Mouse (Mus musculus): Measurements from ENCODE around the gene Padi4. TPM values are rescaled to one million over a fixed set of nuclear protein-coding genes. Genes with fewer than 3 reads are reported as not detected.

The Padi4 gene
- total and polyA plus RNA-seq, 3 experiments, result 0.02 TPM; not detected in 2

DNA sequence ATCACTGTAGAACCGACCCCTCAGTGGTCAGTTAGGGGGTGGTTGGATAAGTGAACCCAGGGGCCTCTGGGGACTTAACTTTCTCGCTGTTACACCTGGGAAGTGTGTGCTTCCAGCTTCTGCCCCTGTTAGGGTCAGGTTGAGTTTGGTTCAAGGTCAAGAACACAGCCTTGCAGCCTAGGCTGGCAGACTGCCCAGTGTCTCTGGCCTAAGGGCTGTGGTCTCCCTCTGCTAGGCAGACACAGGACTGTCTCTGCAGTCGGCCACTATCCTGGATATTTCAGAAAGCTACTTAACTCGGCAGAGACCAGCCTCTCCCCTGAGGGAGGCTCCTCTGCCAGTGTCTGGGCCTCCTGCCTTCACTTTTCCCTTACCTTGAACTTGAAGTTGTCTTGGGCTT lies 69.9 kb downstream of the Padi4 start:
- H3K36me3 ChIP-seq (replicated peaks), result peaks cover 62% of the 10 kb centered on the region
- DNase-seq (ENCODE audit: low spot score), result no peak
- ATAC-seq (ENCODE audit: extremely low read depth, insufficient number of reproducible peaks, low FRiP score, poor library complexity, severe bottlenecking), result no peak
- no peaks in the 10 kb centered on the region for H3K9me3 ChIP-seq (replicated peaks)
- H3K27me3 ChIP-seq (ENCODE audit: insufficient read depth, low read length), result no peaks in the 10 kb centered on the region
- TF ChIP-seq CTCF (IDR thresholded peaks at IDR 0.05; ENCODE audit: low read depth, low read length), result no peak
- no peak for TF ChIP-seq POLR2AphosphoS5 (IDR thresholded peaks at IDR 0.05; ENCODE audit: insufficient replicate concordance, low read depth, low read length)
- TF ChIP-seq TAL1 (conservative IDR thresholded peaks at IDR 0.05; ENCODE audit: low read depth, low read length), result no peak
- no peak for TF ChIP-seq GATA1 (IDR thresholded peaks at IDR 0.05; ENCODE audit: borderline replicate concordance, low read length)
- TF ChIP-seq GATA2 (IDR thresholded peaks at IDR 0.05; ENCODE audit: borderline replicate concordance, low read depth, low read length), result no peak
- peaks cover 69% of the 10 kb centered on the region for H3K4me1 ChIP-seq (ENCODE audit: insufficient read depth, low read depth, low read length)
- H3K4me3 ChIP-seq (ENCODE audit: low read depth, low read length), result peak overlapping the region; percentile 79

DNA sequence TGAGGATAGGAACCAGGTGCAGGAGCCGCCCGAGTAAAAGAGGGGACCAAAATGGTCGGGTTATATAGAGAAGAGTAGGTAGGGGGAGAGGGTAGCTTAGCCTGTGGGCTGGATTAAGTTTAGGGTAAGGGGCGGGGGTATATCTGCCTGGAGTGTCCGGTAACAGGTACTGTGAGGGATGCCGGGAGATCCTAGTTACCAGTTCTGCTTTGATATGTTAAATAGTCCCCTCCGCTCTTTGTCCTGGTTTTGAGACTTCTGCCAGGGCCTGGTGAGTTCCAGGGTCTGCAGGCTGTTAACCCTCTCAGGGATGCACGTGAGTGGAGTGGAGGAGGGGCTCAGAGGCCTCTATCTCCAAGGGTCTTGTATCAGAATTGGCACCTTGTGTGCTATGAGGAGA lies 70.4 kb downstream of the Padi4 start:
- no peak for DNase-seq (ENCODE audit: low spot score)
- TF ChIP-seq GATA1 (IDR thresholded peaks at IDR 0.05; ENCODE audit: borderline replicate concordance, low read length), result no peak
- no peaks in the 10 kb centered on the region for H3K9me3 ChIP-seq (replicated peaks)
- no peaks in the 10 kb centered on the region for H3K27me3 ChIP-seq (ENCODE audit: insufficient read depth, low read length)
- H3K36me3 ChIP-seq (replicated peaks), result peaks cover 57% of the 10 kb centered on the region
- H3K4me3 ChIP-seq (ENCODE audit: low read depth, low read length), result peak overlapping the region; percentile 79
- no peak for ATAC-seq (ENCODE audit: extremely low read depth, insufficient number of reproducible peaks, low FRiP score, poor library complexity, severe bottlenecking)
- peaks cover 69% of the 10 kb centered on the region for H3K4me1 ChIP-seq (ENCODE audit: insufficient read depth, low read depth, low read length)

DNA sequence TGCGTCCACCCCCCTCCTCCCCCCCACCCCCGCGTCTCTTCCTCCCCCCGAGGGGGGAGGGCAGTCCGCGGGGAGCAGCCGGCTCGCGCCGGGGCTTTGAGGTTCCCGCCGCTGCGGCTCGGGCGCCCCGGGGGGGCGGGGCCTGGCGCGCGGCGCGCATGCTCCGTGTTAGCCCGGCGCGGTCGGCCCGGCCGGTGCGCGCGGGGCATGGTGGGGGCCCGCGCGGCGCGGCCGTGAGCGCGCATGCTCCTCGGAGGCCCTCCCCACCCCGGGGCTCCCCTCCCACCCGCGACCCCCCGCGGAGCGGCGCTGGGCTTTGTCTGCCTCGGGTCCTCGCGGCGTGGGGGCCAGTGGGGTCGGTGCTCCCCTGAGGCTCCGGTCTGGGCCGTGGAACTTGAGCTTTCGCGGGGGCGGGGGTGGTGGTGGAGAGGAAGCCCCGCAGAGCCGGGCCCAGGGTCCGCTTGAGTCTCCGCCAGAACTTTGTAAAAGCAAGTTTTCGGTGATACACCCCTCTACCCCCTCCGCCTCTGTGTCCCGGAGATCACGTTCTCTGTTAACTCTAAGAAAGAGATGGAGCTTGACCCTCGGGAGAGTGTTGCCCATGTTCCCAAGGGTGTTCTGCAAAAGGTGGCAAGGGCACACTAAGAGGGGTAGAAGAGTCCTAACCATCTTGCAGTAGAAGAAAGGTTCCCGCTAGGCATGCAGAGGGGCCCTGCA lies 71.3 kb downstream of the Padi4 start:
- no peak for TF ChIP-seq GATA2 (IDR thresholded peaks at IDR 0.05; ENCODE audit: borderline replicate concordance, low read depth, low read length)
- ATAC-seq (ENCODE audit: extremely low read depth, insufficient number of reproducible peaks, low FRiP score, poor library complexity, severe bottlenecking), result no peak
- Histone ChIP-seq H3K27me3 (ENCODE audit: insufficient read depth, low read length) (no peaks in the 10 kb centered on the region), H3K4me3 (ENCODE audit: low read depth, low read length) (peak overlapping the region; percentile 79), H3K9me3 (replicated peaks) (no peaks in the 10 kb centered on the region), H3K36me3 (replicated peaks) (peaks cover 48% of the 10 kb centered on the region), H3K4me1 (ENCODE audit: insufficient read depth, low read depth, low read length) (peaks cover 68% of the 10 kb centered on the region)
- DNase-seq (ENCODE audit: low spot score), result peak; percentile 94

DNA sequence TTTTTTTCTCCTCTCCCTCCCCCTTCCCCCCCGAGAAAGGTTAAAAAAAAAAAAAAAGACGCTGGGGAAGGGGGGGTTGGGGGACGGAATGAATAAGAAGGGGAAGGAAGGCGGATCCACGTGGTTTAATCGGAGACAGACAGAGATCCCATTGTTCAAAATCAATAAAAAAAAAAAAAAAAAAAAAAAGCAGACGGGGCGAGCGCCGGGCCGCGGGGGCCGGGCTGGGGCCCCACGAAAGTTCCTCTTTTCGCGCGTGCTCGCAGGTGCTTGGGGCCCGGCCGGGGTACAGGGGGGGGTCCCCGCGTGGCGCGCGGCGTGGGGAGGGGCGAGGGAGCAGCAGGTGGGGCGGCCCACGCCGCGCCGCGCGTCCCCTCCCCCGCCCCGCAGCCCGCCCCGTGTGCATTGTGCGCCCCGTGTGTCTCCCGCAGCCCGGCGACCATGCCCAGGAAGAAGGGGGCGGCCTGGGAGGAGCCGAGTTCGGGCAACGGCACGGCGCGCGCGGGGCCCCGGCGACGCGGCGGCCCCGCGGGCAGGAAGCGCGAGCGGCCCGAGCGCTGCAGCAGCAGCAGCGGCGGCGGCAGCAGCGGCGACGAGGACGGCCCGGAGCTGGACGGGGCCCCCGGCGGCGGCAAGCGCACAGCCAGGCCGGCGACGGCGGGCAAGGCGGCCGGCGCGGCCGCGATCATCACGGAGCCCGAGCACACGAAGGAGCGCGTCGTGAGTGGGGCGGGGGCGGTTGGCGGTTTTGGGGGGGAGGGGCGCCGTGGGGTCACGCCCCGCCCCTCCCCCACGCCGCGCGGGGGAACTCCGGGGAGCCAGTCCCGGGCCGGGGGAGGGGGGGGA lies 72.1 kb downstream of the Padi4 start:
- ATAC-seq (ENCODE audit: extremely low read depth, insufficient number of reproducible peaks, low FRiP score, poor library complexity, severe bottlenecking), result no peak
- no peaks in the 10 kb centered on the region for H3K9me3 ChIP-seq (replicated peaks)
- TF ChIP-seq CTCF (IDR thresholded peaks at IDR 0.05; ENCODE audit: low read depth, low read length), result no peak
- TF ChIP-seq POLR2AphosphoS5 (IDR thresholded peaks at IDR 0.05; ENCODE audit: insufficient replicate concordance, low read depth, low read length), result no peak
- no peak for TF ChIP-seq GATA2 (IDR thresholded peaks at IDR 0.05; ENCODE audit: borderline replicate concordance, low read depth, low read length)

DNA sequence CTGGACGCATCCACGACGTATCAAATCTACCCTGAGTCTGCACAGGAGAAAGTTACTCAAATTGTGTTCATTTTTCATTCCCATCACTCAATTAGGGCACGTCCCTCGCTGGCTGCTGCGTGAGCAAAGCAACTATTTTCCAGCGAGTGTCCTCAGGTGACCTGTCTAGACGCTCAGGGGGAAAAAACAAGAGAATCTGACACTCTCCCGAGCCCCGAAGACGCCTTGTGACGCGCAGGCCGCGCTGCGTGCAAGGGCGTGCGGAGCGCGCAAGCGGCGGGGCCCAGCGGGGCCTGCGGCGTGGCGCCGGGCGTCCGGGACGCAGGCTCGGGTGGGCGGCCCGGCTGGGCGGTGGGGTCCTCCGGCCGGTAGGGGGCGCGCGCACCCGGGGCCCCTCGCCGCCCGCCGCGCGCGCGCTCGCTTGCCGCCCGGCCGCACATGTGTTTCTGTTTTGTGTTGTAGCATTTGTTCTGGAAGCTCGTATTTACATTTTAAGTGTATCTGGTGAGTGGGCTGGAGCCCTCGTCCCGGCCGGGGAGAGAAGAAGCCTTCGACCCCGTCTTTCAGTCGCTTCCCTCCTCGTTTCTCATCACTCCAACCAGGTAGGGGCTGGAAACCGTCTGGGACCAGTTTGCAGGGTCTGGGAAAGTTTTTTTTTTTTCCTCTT lies 72.9 kb downstream of the Padi4 start:
- ATAC-seq (ENCODE audit: extremely low read depth, insufficient number of reproducible peaks, low FRiP score, poor library complexity, severe bottlenecking), result peak; percentile 26
- Histone ChIP-seq H3K36me3 (replicated peaks) (peaks cover 34% of the 10 kb centered on the region), H3K4me3 (ENCODE audit: low read depth, low read length) (peak overlapping the region; percentile 79), H3K9me3 (replicated peaks) (no peaks in the 10 kb centered on the region), H3K27me3 (ENCODE audit: insufficient read depth, low read length) (no peaks in the 10 kb centered on the region), H3K4me1 (ENCODE audit: insufficient read depth, low read depth, low read length) (peaks cover 62% of the 10 kb centered on the region)
- DNase-seq (ENCODE audit: low spot score), result peak; percentile 88
- TF ChIP-seq CTCF (IDR thresholded peaks at IDR 0.05; ENCODE audit: low read depth, low read length) (peak; percentile 23; the same call in 1 of the 2 replicates), GATA1 (IDR thresholded peaks at IDR 0.05; ENCODE audit: borderline replicate concordance, low read length) (no peak)

More for the DNA sequence above, 72.1 kb downstream of the Padi4 start:
- peaks cover 63% of the 10 kb centered on the region for H3K4me1 ChIP-seq (ENCODE audit: insufficient read depth, low read depth, low read length)
- H3K36me3 ChIP-seq (replicated peaks), result peaks cover 40% of the 10 kb centered on the region
- peak; percentile 49 for DNase-seq (ENCODE audit: low spot score)
- H3K4me3 ChIP-seq (ENCODE audit: low read depth, low read length), result peak overlapping the region; percentile 79
- no peaks in the 10 kb centered on the region for H3K27me3 ChIP-seq (ENCODE audit: insufficient read depth, low read length)

DNA sequence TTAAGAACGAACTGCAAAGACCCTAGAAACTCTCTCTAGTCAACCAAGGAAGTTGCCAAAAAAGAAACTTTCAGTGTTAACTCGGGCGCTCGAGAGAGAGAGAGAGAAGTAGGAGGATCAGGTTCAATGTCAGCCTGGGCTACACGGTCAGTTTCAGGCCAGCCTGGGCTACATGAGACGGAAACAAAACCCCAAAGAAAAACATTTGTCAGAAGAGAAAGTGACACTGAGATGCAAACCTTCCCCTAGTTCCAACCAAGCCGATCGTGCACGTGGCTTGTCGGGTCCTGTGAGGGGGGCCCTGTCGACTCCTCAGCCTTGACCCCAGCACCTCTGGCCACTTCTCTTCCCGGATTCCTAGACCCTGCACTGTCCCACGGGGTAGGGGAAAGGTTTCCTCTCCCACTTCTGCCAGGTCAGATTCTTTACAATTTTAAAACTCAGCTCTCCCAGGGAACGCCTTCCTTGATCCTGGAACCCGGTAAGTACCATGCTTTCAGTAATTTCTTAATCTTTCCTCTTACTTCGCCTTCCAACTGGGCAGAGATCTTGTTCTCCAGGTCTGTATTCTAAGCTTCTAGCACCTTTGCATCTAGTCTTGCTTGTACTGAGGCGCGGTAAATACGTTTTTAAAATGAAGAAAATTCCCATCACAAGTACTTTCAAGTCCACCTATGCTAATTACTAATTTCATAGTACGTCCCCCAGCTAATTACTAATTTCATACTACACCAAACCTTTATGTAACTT lies 73.6 kb downstream of the Padi4 start, which contains the start of gene Rcc2:
TSS of gene Rcc2 (plus strand) at position 273 of the 750 bp plus-strand sequence.
- DNase-seq (ENCODE audit: low spot score) (no peak), ATAC-seq (ENCODE audit: extremely low read depth, insufficient number of reproducible peaks, low FRiP score, poor library complexity, severe bottlenecking) (no peak)
- no peak for TF ChIP-seq POLR2AphosphoS5 (IDR thresholded peaks at IDR 0.05; ENCODE audit: insufficient replicate concordance, low read depth, low read length)
- no peak for TF ChIP-seq CTCF (IDR thresholded peaks at IDR 0.05; ENCODE audit: low read depth, low read length)
- no peak for TF ChIP-seq TAL1 (conservative IDR thresholded peaks at IDR 0.05; ENCODE audit: low read depth, low read length)
- Histone ChIP-seq H3K4me3 (ENCODE audit: low read depth, low read length) (peak within 1 kb of the TSS; percentile 79), H3K9me3 (replicated peaks) (no peaks in the 10 kb centered on the region), H3K4me1 (ENCODE audit: insufficient read depth, low read depth, low read length) (peaks cover 62% of the 10 kb centered on the region), H3K27me3 (ENCODE audit: insufficient read depth, low read length) (no peaks in the 10 kb centered on the region), H3K36me3 (replicated peaks) (peaks cover 27% of the 10 kb centered on the region)

All from G1E (cell line).